In the genomic region with DNA sequence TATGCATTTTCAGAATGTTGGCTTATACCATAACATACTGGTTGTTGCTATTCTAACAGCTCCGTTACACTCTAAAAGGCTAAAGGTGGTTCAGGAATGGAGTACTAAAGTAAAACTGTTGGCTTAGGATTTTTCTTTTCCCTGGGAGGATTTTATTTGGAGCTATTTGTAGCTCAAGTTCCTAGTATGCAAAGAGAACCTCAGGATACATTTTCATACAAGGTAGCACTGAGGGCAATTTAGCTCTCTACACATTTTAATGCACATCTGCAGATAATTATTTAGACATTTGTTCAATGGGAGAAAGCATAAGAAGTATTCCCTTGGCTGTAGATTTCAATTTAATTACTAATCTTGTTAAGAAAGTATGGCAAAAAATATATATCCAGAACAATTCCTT, we compare ENCODE assay signal across 19 mouse cellular contexts.
"Had no signal": no experiment of that assay in that cellular context is flagged by ENCODE, and none has a peak within 500 bp of the region (broad histone marks: within the 10 kb centered on the region; RNA-seq: fewer than 3 reads in every experiment).

No protein-coding gene starts in this region.

- DNase-seq: lung, adult 18-20 months; lung, embryonic 14.5 days; lung, postnatal 10 days; lung, postnatal 4 days; midbrain, embryonic 14.5 days; retina, postnatal 1 day; right cerebral cortex, adult 18-20 months; right cerebral cortex, postnatal 14 days; thymus, adult 2 months; thymus, postnatal 25 days; thymus, postnatal 4 days had no signal

- H3K4me3 ChIP-seq: midbrain, embryonic 10.5 days; midbrain, embryonic 12.5 days; myocyte; neural tube, embryonic 13.5 days; neural tube, embryonic 15.5 days; stomach, embryonic 15.5 days had no signal

- H3K27ac ChIP-seq: midbrain, embryonic 10.5 days; midbrain, embryonic 12.5 days; neural tube, embryonic 13.5 days; neural tube, embryonic 15.5 days; stomach, embryonic 15.5 days; stomach, postnatal 0 days had no signal

- H3K4me1 ChIP-seq: midbrain, embryonic 10.5 days; midbrain, embryonic 12.5 days; neural tube, embryonic 13.5 days; neural tube, embryonic 15.5 days; stomach, embryonic 15.5 days had no signal

- ATAC-seq: midbrain, embryonic 16.5 days had no signal

- H3K9me3 ChIP-seq: midbrain, embryonic 10.5 days; midbrain, embryonic 12.5 days; neural tube, embryonic 13.5 days; neural tube, embryonic 15.5 days; stomach, embryonic 15.5 days had no signal

- H3K27me3 ChIP-seq: midbrain, embryonic 12.5 days; neural tube, embryonic 13.5 days; neural tube, embryonic 15.5 days; stomach, embryonic 15.5 days had no signal

- H3K9ac ChIP-seq: lung, embryonic 14.5 days; midbrain, embryonic 12.5 days; neural tube, embryonic 13.5 days; neural tube, embryonic 15.5 days; stomach, embryonic 15.5 days had no signal

- H3K36me3 ChIP-seq: midbrain, embryonic 10.5 days; midbrain, embryonic 12.5 days; neural tube, embryonic 13.5 days; neural tube, embryonic 15.5 days; stomach, embryonic 15.5 days had no signal

- H3K4me2 ChIP-seq: lung, embryonic 14.5 days; midbrain, embryonic 12.5 days; neural tube, embryonic 13.5 days; neural tube, embryonic 15.5 days; stomach, embryonic 15.5 days had no signal
